Mouse (Mus musculus): ENCODE measurements around the gene Tspan1. TPM values are rescaled to one million over a fixed set of nuclear protein-coding genes. Genes with fewer than 3 reads are reported as not detected.

Tspan1 gene
- under 1 TPM in 1 of 2 experiments, not detected in 1; 0.14 TPM for total RNA-seq (2021)

DNA sequence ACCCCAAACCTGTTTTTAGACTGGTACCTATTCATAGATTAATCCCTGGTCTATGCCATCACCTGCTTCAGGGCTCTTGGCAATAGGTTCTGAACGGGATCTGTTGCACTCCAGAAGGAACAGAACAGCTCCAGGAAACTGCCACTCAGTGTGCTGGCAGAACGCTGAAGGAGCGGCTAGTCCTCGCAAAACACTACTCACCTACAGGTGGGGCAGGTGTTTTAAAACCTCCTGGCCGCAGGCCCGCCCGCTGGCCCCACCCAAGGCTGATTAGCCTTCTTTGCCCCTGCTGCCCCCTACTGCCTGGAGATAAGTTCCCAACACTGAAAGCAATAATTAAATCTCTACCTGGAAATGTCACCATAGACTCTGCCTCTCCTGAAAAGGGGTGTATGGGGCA lies at the start of gene Tspan1:
Gene Tspan1 (minus strand): TSS at position 198 of the 400 bp plus-strand sequence.
- intact Hi-C loops (cut with DNase I) = loop anchor here (2.0 to 5.0 kb wide), 2 partner anchors 33 to 170 kb away; no protein-coding TSS in a partner anchor
- no peak for DNase-seq

DNA sequence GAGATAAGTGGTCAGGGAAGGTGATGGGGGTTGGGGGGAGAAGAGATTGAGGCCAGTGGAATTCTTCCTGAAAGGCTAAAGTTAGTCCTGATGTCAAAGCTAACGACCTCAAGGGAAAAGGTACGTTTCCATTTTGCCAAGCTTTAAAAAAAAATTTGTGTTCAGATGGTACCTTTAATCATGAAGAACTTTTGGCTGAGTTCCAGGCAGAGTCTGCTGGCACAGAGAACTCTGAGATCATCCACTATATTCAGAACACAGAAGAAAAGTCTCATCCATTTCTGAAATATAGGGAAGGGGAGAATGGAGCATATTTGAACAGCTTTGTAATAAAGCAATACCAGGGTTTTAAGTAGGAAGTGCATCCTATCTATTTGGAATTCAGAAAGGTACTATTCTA lies 49.6 kb upstream of the Tspan1 start:
- intact Hi-C loops (cut with DNase I) = no loop called here
- DNase-seq = peak; percentile 46 to 62

DNA sequence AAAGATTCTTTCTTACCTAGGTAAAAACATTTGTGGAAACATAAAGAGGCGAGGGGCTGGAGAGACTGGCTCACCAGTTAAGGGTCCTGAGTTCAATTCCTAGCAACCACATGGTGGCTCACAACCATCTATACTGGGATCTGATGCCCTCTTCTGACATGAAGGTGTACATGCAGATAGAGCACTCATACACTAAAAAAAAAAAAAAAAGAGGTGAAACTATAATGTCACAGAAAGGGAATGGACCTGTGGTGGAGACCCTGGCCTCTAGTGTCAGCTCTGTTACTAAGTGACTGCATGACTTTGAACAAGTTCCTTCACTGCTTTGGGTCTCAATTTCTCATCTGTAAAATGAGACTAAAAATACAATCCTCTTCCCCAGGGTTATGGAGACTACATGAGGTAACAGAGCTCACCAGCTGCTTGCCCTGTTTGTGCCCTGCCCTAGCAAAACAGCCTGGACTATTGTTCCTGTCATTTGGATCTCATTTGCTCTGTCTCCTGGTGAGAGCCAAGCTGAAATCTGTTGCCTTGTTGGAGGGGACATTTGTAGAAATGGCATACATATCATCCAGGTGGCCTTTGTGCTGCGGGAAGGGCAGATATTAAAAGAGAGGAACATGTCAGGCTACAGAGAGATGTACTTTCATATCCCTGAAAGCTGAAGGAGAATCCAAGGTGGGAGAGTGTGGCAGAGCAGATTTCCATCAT lies 48.6 kb upstream of the Tspan1 start:
- intact Hi-C loops (cut with DNase I) = no loop called here
- no peak for DNase-seq

DNA sequence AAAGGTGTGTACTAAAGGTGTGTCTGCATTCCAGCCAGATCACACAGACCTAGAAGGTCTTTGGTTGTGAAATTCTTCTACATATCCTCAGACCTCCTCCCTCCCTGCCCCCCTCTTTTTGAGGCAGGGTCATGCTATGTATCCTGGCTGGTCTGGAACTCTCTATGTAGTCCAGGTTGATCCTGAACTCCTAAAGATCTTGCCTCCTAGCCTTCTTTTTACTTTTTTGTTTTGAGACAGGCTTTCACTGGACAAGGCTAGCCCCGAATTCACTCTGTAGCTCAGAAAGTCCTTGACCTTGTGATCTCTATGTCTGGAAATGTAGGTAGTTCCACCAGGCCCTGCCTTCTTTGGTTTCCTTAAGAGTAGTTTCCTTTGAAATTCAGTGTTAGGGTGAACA lies 41.5 kb upstream of the Tspan1 start:
- intact Hi-C loops (cut with DNase I) = no loop called here
- DNase-seq = no peak

DNA sequence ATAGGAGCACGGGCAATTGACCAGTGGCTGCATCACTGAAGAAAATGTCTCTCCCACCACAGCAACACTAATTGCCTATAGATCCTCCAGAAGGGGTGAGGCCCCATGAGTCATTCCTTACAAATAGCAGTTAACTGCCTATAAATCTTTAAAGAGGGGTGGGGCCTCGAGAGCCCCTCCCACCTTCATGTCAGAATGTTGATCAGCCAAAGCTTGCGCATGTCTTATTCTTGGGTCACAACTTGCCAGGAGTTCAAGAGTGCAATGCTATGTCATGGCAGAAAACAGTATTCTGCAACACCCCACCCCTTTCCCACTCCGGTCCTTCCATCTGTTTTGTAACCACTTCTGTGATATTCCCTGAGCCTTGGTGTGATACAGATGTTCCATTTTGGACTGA lies 39.1 kb upstream of the Tspan1 start:
- intact Hi-C loops (cut with DNase I) = no loop called here
- no peak for DNase-seq

DNA sequence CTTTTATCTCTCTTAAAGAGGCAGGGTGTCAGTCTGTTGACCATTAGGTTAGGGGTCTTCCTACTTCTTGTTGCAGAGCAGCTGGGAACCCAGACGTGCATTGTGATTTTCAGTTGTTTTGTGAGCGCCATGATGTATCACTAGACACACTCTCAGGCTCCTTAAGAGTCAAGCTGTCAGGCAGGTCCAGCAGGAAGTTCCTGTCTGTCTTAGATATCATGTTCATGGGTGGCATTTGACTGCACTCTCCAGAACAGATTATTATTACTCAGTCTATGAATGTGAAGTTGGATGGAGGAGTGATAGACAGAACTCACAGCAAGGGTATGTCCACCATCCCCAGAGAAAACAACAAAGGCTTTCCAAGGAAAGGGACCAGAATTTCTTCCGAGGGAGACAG lies 37.0 kb upstream of the Tspan1 start:
- no peak for DNase-seq
- intact Hi-C loops (cut with DNase I) = no loop called here

DNA sequence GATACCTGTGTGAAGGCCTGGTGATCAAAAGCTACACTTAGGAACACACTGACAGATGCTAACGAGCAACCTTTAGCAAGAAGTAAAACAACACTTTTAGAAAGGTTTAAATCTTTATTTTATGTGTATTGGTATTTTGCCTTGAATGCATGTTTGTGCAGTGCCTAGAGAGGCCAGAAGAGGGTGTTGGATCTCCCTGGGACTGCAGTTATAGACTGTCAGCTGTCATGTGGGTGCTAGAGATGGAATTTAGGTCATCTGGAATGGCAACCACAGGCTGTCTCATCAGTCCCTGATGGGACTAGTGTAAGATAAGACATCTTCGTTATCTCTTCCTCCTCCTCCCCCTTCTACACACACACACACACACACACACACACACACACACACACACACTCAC lies 31.0 kb upstream of the Tspan1 start:
- no peak for DNase-seq
- intact Hi-C loops (cut with DNase I) = no loop called here

DNA sequence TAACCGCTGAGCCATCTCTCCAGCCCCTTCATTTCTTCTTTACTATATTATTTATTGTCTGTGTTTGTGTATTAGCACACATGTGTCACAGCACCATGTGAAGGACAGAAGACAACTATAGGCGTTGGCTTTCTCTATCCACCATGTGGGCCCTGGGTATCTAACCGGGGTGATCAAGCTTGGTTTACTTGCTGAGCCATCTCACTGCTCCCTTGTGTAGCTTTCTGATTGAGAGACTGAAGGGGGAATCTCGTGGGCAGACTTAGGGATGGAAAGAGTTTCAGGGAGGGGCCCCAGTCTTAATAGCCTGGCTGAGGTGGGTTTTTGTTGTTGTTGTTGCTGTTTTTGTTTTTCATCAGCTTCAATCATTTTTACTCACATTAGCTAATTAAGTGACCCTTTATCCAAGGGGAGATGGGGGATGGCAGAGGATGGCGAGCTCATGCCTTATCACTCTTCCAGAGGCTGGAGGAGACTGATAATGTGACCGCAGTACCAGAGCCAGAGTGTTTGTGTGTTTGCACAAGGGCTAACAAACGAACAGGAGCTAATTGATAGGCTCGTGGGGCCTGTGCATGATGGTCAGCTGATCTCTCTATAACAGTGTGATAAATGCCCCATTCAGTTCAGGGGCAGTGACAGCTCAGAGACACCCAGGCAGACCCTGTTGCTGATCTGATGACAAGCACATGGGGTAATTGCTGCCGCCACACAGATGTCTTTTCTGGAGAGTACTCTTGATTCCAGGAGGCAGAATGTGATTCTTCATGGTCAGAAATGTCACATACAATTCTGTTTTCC lies 26.4 kb upstream of the Tspan1 start:
- intact Hi-C loops (cut with DNase I) = loop anchor here (2.0 kb wide), 1 partner anchor 27 kb away; the partner anchor contains the start of gene Pik3r3
- DNase-seq = no peak

DNA sequence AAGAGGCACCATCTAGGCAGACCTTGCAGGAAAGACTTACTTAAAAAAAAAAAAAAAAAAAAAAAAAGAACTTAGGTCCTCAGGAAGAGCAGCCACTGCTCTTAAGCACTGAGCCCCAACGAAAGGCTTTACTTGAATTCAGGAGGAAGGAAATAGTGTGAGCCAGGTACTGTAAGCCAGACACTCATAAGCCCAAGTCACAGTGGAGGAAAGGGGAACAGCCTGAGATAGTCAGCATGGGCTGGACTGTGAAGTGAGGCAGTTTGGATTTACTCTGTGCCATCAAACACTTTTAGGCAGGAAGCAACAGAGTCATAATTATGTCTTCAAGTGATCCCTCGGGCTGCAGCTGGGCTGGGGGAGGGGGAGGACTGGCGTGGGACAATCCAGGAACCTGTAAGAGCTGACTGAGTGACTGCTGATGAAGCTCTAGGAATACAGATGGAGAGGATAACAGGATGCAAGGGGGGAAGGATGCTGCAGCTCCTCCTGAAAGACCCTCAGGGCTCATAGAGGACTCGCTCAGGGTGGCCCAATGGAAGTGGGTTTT lies 25.0 kb upstream of the Tspan1 start:
- intact Hi-C loops (cut with DNase I) = loop anchor here (2.0 kb wide), 1 partner anchor 28 kb away; the partner anchor contains the start of gene Pik3r3
- DNase-seq = peak; percentile 38 to 41

DNA sequence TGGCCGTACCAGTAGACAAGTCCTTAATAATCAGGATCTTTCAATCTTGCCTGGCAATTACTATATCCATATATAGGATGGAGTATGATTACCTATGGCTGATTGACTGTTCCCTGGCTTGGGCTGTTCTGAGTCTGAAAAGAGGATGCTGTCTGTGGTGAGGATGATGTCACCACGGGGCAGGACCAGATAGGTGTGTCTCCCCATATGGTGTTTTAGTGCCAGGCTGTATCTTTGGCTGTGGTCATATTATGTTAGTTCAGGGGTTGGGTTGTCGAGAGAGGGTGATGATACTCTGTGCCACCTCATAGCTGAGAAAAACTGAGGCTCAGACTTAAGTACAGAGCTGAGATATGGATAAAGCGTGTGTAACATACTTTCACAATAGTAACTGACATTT lies 17.7 kb upstream of the Tspan1 start:
- DNase-seq = no peak
- intact Hi-C loops (cut with DNase I) = no loop called here

DNA sequence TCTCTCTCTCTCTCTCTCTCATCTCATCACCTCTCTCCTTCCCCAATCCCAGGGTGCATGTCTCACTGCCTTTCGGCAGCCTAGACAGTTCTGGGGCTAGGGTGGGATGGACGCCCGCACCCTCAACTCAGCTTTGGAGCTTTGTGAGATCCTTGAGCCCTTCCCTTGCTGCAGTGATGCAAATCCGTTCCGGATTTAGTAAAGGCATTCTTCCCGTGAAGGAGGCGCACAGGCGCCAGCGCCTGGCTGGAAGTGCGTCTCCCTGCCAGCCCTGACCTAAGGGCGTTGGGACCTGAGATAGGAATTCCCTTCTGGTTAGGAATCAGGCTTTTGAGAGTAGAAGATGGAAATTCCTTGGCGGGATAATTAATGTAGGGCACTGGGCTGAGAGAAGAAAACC lies 15.3 kb upstream of the Tspan1 start:
- DNase-seq = peak; percentile 57 to 58
- intact Hi-C loops (cut with DNase I) = no loop called here

DNA sequence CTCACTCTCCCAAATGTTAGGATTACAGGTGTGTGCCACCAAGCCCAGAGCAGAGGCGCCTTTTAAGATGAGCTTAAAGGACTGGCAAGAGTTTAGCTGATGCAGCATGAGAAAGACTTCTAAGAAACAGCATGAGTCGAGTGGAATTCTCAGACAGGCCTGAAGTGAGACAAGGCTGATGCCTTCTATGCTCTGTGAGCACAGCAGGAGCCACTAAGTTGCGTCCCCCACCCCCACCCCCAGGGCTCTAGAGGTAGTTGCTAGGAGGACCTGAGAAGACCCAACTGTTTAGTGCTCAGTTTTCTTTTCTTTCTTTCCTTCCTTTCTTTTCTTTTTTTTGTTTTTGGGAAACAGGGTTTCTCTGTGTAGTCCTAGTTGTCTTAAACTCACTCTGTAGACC lies 14.7 kb upstream of the Tspan1 start:
- no peak for DNase-seq
- intact Hi-C loops (cut with DNase I) = no loop called here

DNA sequence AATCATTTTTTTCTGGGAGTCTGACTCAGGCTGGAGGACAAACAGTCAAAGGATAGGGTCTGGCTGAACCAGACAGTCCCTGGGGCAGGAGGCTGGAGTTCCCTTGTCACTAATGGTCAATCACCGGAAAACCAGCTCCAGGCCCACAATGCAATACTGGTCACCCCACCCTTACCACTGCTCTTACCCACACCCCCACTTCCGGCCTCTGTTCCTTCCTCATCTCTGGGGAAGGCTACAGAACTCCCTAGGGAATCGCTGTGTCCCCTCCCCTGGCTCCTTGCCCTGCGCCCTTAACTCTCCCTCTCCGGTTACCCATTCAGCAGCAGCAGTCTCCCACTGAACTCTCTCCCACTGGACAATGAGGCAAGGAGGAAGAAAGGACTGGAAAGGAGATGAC lies 9.7 kb upstream of the Tspan1 start:
- peak; percentile 82 to 83 for DNase-seq
- intact Hi-C loops (cut with DNase I) = loop anchor here (2.0 kb wide), 1 partner anchor 44 kb away; the partner anchor contains the start of gene Pik3r3

DNA sequence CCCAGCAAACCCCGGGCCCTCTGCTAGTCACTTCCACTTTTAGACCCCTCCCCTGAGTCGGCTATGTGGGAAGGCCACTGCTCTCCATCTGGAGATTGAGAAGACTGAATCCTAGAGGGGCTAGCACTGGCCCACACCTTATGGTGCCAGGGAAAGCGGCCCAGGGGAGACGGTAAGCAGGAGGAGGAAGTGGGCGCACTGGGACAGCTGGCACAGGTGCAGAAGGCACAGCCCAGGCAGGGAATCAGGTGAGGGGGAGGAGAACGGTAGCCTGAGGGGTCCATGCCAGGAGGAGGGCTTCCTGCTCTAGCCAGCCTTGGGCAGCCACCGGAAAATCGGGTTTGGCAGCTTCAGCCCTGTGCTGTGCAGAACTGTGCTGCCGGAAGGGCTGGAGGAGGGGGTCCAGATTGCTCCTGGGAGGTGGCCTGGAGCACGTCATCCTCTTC lies 9.2 kb upstream of the Tspan1 start:
- peak; percentile 66 to 76 for DNase-seq
- intact Hi-C loops (cut with DNase I) = loop anchor here (2.0 kb wide), 1 partner anchor 44 kb away; the partner anchor contains the start of gene Pik3r3

DNA sequence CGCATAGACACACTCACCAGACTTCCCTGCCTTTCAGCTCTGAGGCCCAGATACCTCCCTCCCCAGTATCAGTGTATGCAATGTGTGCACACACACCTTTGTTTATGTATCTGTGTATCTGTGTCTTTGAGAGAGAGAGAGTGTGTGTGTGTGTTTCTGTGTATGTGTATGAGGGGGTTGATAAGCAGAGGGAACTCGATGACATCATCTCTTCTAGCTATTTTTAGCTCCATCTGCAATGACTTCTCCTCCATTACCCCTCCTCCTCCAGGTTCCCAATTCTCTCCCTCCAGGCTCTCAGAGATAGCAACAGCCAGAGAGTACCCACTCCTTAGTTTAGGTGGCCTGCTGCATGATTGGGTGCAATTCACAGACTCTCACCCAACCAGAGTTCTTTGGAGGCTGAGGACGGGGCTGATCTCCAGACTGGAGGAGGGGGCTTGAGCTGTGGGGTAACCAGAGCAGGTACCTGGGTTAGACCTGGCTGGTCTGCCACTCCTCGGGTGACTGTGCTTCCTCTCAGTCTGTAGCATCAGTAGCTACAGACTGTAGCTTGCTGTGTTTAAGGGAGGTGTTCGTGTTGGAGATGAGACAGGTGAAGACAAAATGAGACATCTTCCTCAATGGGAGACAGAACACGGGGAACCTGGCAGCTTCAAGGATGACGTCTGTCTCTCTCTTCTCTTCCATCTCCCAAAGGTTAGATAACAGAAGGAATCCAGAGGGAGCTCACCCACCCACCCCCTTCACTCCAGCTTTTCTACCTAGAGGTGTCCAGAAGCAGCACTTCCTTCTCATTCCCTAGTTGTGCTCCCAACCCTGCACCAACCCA lies 8.5 kb upstream of the Tspan1 start:
- intact Hi-C loops (cut with DNase I) = loop anchor here (2.0 kb wide), 1 partner anchor 45 kb away; the partner anchor contains the start of gene Pik3r3
- peak in 1 of 2 experiments; percentile 46 for DNase-seq

DNA sequence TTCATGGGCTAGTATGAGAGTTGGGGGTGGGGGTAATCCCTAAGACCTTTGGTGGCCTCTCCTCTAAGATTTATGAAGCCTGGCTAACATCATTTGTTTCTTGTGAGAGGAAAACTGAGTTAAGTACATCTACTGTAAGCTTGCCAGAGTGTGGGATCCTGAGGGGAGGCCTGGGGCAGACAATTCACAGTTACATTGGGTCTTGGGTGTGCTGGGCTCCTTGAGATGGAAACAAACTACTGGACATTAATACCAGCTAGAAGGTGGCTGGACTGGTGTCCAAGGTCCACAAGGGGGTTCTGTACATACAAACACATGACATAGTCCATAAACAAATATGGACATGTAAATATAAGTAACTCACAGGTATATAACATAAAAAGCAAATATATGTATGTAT lies 7.7 kb upstream of the Tspan1 start:
- intact Hi-C loops (cut with DNase I) = no loop called here
- no peak for DNase-seq

DNA sequence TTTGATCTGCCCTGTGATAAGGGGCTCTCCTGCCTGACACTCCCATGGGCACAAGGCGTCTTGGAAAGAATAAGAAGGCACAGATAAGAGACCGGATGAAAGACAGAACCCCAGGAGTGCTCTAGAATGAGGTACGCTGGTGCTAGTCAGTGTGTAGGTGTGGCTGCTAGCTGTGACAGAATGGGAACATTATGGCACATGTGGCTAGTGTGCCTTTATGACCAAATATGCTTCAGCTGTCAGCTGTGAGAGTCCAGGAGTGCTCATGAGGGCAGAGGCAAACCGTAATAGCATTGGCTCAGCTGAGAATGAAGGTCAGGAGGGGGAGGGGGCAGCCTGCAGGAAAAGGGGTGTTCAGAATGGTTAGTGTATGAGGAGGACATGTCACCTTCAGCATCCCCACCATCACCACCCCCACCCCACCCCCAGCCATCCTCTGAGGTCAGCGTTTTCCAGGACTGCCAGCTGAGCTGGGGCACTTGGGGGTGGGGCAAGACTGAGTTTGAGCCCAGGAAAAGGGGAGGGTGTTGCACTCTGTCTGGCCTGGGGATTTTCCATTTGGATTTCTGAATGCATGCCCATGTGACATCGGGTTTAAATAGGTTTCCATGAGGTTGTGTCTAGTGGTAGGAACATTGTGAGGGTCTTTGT lies 7.2 kb upstream of the Tspan1 start:
- peak; percentile 38 to 47 for DNase-seq
- intact Hi-C loops (cut with DNase I) = no loop called here

DNA sequence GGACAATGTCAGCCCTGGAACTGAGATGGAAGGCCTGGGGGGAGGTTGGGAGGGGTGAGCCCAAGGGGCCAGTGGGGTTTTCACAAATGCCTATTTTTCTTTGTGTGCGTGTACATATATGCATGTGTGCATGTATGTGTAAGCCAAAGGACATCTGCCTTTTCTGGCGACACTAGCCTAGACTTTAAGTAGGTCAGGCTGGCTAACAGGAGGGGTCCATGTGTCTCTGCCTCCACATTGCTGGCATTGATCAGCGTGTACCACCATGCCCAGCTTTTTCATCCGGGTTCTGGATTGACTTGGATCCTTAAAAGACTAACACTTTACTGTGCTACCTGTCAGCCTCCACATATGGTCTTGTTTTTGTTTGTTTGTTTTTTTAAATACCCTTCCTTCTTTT lies 6.4 kb upstream of the Tspan1 start:
- DNase-seq = no peak
- intact Hi-C loops (cut with DNase I) = no loop called here

DNA sequence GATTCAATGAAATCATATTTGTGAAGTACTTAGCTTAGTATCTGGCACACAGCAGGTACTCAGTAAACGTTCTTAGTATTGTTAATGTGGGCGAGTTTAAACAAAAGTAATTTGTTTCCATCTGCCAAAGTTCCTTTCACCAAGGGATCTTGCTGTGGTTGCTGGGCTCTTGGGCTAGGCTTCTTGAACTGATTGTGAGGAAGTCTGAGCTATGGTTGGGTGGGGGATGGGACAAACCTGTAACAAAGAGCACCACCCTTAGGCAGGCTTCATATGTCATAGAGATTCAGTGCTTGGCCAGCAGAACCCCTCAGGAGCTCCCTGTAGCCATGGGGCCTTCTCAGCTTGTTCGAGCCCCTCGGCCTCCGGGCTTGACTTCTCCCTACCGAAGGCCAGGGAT lies 5.7 kb upstream of the Tspan1 start, which contains the start of the genes 1700042G07Rik and Gm49337:
Gene 1700042G07Rik (plus strand): TSS at position 301 of the 400 bp plus-strand sequence.
Gene Gm49337 (plus strand): TSS at position 313 of the 400 bp plus-strand sequence.
- intact Hi-C loops (cut with DNase I) = no loop called here

DNA sequence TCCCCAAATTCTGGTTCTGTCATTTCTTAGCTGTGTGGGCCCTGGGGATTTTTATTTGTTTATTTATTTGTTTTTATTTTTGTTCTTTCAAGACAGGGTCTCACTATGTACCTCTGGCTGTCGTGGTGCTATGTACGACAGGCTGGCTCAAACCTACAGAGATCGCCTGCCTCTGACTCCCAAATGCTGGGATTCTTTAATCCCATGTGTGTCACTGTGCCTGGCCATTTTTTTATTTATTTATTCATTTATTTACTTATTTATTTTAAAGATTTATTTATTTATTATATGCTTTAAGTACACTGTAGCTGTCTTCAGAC lies 1.9 kb upstream of the Tspan1 start:
- DNase-seq = no peak
- intact Hi-C loops (cut with DNase I) = loop anchor here (5.0 kb wide), 1 partner anchor 168 kb away; no protein-coding TSS in a partner anchor

More for the DNA sequence above, 5.7 kb upstream of the Tspan1 start, which contains the start of the genes 1700042G07Rik and Gm49337:
- no peak for DNase-seq
